Mouse (Mus musculus) bone marrow macrophage, adult 2 months (primary cell): ENCODE results near the gene Tpk1.

Experiments used
- CTCF ChIP-seq: IDR thresholded peaks from 2 replicates; pipeline ENCODE4 v1.5.1; 2012; ENCODE audit warnings: low read depth, mild to moderate bottlenecking, low read length, moderate library complexity
- POLR2A ChIP-seq: IDR thresholded peaks from 2 replicates; pipeline ENCODE4 v1.6.1; 2012; ENCODE audit warnings: mild to moderate bottlenecking, low read depth, low read length, borderline replicate concordance

GRCm38 (mm10) chr6:43312961-43313656 is 353.0 kb downstream of the Tpk1 start:
- no peak for TF ChIP-seq CTCF
- TF ChIP-seq POLR2A: no peak
